Mouse (Mus musculus) forebrain, embryonic 11.5 days (tissue): Measurements from ENCODE around the gene Slc10a4. TPM values are rescaled to one million over a fixed set of nuclear protein-coding genes. Genes with fewer than 3 reads are reported as not detected.

Experiments
- ATAC-seq: fragments of 200-750 bp; cut with Nextera tagmentation; replicated peaks from 2 replicates; pipeline ENCODE4 v1.8.0; 2017; ENCODE audit warnings: moderate TSS enrichment; ENCODE audit not compliant: low FRiP score
- DNase-seq: peaks from one replicate; pipeline ENCODE4 v3.0.0-alpha.2; 2017; ENCODE audit warnings: low spot score
- H3K27ac ChIP-seq: fragments of 300-500 bp; sonication (generic); 2 replicates; pipeline ENCODE4 v1.5.1; 2014; ENCODE audit warnings: low read depth, low read length
- H3K27me3 ChIP-seq: fragments of 300-500 bp; sonication (generic); 2 replicates; pipeline ENCODE4 v1.6.1; 2014; ENCODE audit warnings: mild to moderate bottlenecking, low read length, mixed read lengths; ENCODE audit not compliant: control insufficient read depth, insufficient read depth
- H3K36me3 ChIP-seq: fragments of 300-500 bp; sonication (generic); 2 replicates; pipeline ENCODE4 v1.6.1; 2014; ENCODE audit warnings: mild to moderate bottlenecking, low read length, moderate library complexity, mixed read lengths; ENCODE audit not compliant: control insufficient read depth, insufficient read depth
- H3K4me1 ChIP-seq: fragments of 300-500 bp; sonication (generic); replicated peaks from 2 replicates; pipeline ENCODE4 v1.6.1; 2014; ENCODE audit warnings: low read length, mixed read lengths; ENCODE audit not compliant: control insufficient read depth, insufficient read depth
- H3K4me2 ChIP-seq: fragments of 300-500 bp; sonication (generic); 2 replicates; pipeline ENCODE4 v1.6.1; 2014; ENCODE audit warnings: low read depth, mild to moderate bottlenecking, low read length, moderate library complexity, mixed read lengths; ENCODE audit not compliant: severe bottlenecking
- H3K4me3 ChIP-seq: fragments of 300-500 bp; sonication (generic); 2 replicates; pipeline ENCODE4 v1.5.1; 2014; ENCODE audit warnings: low read depth, low read length
- H3K9ac ChIP-seq: fragments of 300-500 bp; sonication (generic); 2 replicates; pipeline ENCODE4 v1.6.1; 2014; ENCODE audit warnings: low read length
- H3K9me3 ChIP-seq: fragments of 300-500 bp; sonication (generic); 2 replicates; pipeline ENCODE4 v1.6.1; 2016; ENCODE audit warnings: low read length, mixed read lengths; ENCODE audit not compliant: control insufficient read depth
- WGBS: fragments of 180-500 bp; shearing (Covaris S2); extraction: QIAGEN DNeasy Blood & Tissue Kit; methylation state at CpG from one replicate; pipeline ENCODE4 v1.1.7; 2014; 5-methylcytosine and 5-hydroxymethylcytosine counted together
- polyA plus RNA-seq: library from polyadenylated mRNA; unstranded; fragments of >200 nt; fragmentation: Nextera tagmentation; extraction: Ambion mirVana; gene quantifications from 2 replicates; pipeline ENCODE4 v1.2.1, GENCODE M21; 2014

Gene Slc10a4
- polyA plus RNA-seq, 1 experiment from 2014 or later = 13.2 TPM

DNA sequence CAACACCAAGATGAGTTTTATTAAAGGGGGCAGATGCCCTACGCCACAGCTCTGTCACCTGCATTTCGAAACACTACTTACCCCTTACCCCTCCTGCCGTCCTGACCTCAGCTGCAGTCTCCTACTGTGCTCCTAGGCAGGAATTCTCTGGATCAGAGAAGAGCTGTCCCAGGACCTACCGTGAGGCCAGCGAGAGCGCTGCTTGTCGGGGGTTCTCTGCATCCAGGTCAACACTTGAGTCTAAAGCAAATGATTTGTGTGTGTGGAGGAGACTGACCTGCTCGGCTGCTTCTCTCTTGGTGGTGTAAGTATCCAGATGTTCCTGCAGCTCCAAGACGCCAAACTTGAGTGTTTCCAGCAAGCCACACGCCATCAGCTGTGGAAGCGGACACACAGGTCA, 25.8 kb downstream of the Slc10a4 start:
- 89% methylated on average over 11 of the region's 11 CpGs for WGBS

DNA sequence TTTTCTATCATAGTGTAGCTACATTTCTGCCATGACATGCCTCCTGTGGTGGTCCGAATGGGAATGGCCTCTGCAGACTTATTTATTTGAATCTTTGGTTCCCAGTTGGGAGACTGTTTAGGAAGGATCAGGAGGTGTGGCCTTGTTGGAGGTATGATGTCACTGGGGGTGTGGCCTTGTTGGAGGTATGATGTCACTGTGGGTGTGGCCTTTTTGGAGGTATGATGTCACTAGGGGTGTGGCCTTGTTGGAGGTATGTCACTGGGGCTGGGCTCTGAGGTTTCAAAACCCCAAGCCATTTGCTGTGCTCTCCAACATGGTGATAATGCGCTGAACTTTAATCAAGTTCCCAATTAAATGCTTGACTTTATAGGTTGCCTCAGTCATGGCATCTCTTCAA, 37.4 kb downstream of the Slc10a4 start:
- 96% methylated on average over 2 of the region's 2 CpGs for WGBS
- Histone ChIP-seq H3K9ac (no peak overlapping the region), H3K4me2 (no peak overlapping the region), H3K27ac (no peak overlapping the region), H3K27me3 (no peaks in the 10 kb centered on the region), H3K4me1 (no peaks in the 10 kb centered on the region), H3K4me3 (no peak overlapping the region), H3K36me3 (peaks cover 7% of the 10 kb centered on the region; the same call in 1 of the 2 replicates), H3K9me3 (no peaks in the 10 kb centered on the region)
- no peak for ATAC-seq
- no peak for DNase-seq

More for the DNA sequence above, 25.8 kb downstream of the Slc10a4 start:
- Histone ChIP-seq H3K36me3 (peaks cover 6% of the 10 kb centered on the region; the same call in 1 of the 2 replicates), H3K4me1 (no peaks in the 10 kb centered on the region), H3K4me2 (no peak overlapping the region), H3K27me3 (no peaks in the 10 kb centered on the region), H3K27ac (no peak overlapping the region), H3K9ac (no peak overlapping the region), H3K4me3 (no peak overlapping the region), H3K9me3 (no peaks in the 10 kb centered on the region)
- ATAC-seq (no peak), DNase-seq (no peak)

DNA sequence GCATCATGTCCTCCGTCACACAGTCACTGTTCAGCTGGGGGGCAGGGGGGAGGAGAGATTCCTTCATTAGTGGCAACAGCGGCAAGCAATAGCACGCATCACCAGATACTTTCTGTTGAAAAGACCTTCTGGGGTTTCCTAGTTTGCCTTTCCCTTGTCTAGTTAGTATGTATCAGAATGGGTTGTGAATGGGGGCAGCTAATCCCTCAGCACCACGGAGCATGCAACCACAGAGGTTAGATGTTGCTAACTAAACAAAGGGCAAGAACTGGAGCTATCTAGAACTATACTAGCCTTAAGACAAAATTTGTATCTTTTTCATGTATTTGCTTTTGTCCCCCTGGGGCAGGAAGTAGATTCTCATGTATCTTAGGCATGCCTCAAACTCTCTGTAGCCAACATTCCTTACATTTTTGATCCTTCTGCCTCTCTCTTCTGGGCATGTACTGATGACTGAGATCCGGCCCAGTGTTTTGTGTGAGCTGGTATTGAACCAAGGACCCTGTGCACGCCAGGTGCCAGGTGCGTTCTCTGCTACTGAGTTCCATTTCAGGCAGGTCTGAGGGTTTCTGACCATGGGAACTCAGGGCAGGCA, 41.1 kb downstream of the Slc10a4 start:
- ATAC-seq = no peak
- Histone ChIP-seq H3K9ac (no peak overlapping the region), H3K4me3 (no peak overlapping the region), H3K4me2 (no peak overlapping the region), H3K9me3 (no peaks in the 10 kb centered on the region), H3K36me3 (peaks cover 11% of the 10 kb centered on the region), H3K27ac (no peak overlapping the region), H3K4me1 (no peaks in the 10 kb centered on the region), H3K27me3 (no peaks in the 10 kb centered on the region)
- DNase-seq = no peak
- 80% methylated on average over 7 of the region's 7 CpGs for WGBS

DNA sequence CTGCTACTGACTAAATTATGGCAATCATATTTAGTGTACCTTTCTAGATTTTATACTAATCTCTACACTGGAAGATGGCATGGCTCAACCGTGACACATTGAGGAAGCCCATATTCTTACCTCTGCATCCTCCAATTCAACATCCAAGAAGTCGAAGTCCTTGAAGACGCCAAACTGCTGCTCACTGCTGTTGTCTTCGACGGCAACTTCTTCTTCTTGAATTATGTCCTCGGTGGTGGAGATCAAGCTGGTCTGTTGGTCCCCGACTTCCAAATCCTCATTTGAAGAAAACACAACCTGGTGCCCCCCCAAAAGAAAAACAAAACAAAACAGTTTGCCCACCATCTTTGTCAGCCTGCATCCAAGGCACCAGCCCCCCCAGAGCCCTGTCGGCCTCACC, 47.2 kb downstream of the Slc10a4 start:
- Histone ChIP-seq H3K36me3 (peaks cover 12% of the 10 kb centered on the region), H3K4me3 (no peak overlapping the region)

DNA sequence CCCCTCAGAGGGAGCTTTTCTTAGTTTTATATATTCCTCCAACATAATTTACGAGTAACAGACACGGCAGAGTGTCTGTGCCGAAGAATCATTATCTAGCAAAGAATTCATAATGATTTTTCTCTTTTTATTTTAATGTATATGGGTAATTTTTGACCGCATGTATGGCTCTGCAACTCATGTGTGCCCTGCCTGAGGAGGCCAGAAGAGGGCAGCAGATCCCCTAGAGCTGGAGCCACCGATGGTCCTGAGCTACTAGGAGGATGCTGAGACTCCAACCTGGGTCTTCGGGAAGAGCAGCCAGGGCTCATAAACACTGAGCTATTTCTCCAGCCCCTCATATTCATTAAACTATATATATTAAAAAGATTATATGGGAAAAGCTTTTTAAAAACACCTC, 49.8 kb downstream of the Slc10a4 start:
- DNase-seq (no peak), ATAC-seq (no peak)
- peaks cover 8% of the 10 kb centered on the region; the same call in 1 of the 2 replicates for H3K36me3 ChIP-seq
- no peak overlapping the region for H3K4me2 ChIP-seq
- H3K27ac ChIP-seq = no peak overlapping the region
- WGBS = 92% methylated on average over 6 of the region's 6 CpGs
- 0 out of 2 replicates have a peak, but pooled peaks cover under 1% of the 10 kb centered on the region for H3K4me1 ChIP-seq
- H3K9me3 ChIP-seq = no peaks in the 10 kb centered on the region
- H3K27me3 ChIP-seq = no peaks in the 10 kb centered on the region
- H3K4me3 ChIP-seq = no peak overlapping the region
- no peak overlapping the region for H3K9ac ChIP-seq

More for the DNA sequence above, 47.2 kb downstream of the Slc10a4 start:
- no peak for DNase-seq
- WGBS = 98% methylated on average over 8 of the region's 8 CpGs
- no peaks in the 10 kb centered on the region for H3K9me3 ChIP-seq
- no peak for ATAC-seq
- no peak overlapping the region for H3K4me2 ChIP-seq
- H3K27me3 ChIP-seq = no peaks in the 10 kb centered on the region
- no peak overlapping the region for H3K27ac ChIP-seq
- H3K4me1 ChIP-seq = no peaks in the 10 kb centered on the region
- H3K9ac ChIP-seq = no peak overlapping the region

DNA sequence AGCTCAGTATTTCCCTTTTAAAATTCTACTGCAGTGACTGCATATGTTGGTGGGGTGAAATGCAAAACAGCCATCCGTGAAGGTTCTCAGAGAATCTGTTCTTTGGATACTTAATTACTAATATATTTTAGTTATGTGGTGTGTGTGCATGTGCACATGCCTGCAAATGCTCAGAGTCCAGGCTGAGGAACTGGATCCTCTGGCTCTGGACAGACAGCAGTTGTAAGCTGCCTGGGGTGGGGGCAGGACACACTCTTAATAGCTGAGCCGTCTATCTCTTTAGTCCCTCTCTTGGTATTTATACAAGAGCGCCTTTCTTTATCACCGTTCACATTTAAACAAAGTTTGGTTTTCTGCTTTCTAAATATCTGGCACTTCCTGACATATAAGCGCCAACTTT, 50.3 kb downstream of the Slc10a4 start:
- Histone ChIP-seq H3K9ac (no peak overlapping the region), H3K9me3 (no peaks in the 10 kb centered on the region), H3K27me3 (no peaks in the 10 kb centered on the region), H3K36me3 (peaks cover 8% of the 10 kb centered on the region; the same call in 1 of the 2 replicates), H3K4me2 (no peak overlapping the region), H3K4me3 (no peak overlapping the region), H3K4me1 (peaks cover 4% of the 10 kb centered on the region; the same call in 1 of the 2 replicates), H3K27ac (no peak overlapping the region)
- DNase-seq (no peak), ATAC-seq (no peak)
- WGBS = 97% methylated on average over 5 of the region's 5 CpGs

DNA sequence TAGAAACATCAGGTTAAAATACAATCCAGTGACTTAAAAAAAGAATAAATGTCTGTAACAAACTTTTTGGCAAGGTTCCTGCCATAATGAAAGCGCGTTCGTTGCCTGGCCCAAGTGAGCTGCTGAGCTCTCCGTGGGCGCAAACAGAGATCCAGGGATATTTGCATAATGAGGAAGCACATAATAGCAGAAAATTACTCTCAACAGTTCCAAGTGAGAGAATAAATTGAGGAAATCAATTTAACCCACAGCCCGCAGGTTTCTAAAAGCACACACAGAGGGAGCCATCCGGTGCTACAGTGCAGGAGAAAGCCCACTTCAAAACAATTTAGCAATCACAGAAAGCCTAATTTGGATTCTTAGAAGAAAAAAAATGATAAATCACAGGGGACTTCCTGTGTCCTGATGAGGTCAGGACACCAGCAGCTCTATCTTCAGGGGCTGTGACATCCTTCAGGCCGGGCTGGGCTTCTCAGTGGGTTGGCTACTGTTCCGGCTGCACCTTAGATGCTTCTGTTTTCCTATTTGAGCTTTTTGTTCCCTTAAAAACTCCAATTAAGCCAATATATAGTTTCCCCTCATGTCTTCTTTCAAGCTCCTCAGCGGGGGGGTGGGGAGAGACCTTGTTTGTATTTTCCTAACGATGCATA, 54.9 kb downstream of the Slc10a4 start:
- peaks cover 4% of the 10 kb centered on the region; the same call in 1 of the 2 replicates for H3K36me3 ChIP-seq
- no peak overlapping the region for H3K4me2 ChIP-seq

More for the DNA sequence above, 54.9 kb downstream of the Slc10a4 start:
- DNase-seq = no peak
- no peaks in the 10 kb centered on the region for H3K9me3 ChIP-seq
- WGBS = 56% methylated on average over 11 of the region's 11 CpGs
- no peak overlapping the region for H3K27ac ChIP-seq
- no peaks in the 10 kb centered on the region for H3K27me3 ChIP-seq
- H3K4me1 ChIP-seq = peaks cover 4% of the 10 kb centered on the region; the same call in 1 of the 2 replicates
- no peak overlapping the region for H3K4me3 ChIP-seq
- H3K9ac ChIP-seq = no peak overlapping the region
- no peak for ATAC-seq
